Mouse (Mus musculus): ENCODE measurements at regions not wholly inside any gene's neighbourhood (a gene's known extent, or its start where the extent isn't known, plus 50 kb on each side); places are given as distances from the start of the nearest gene placed in this dataset.

- TF ChIP-seq CTCF (IDR thresholded peaks at IDR 0.05; ENCODE audit: extremely low read depth, insufficient read depth, low read length) (no peak), POLR2A (IDR thresholded peaks at IDR 0.05; ENCODE audit: extremely low read depth, insufficient read depth, low read length) (no peak)
Observed at GRCm38 (mm10) chr2:136618114-136618513, 95.1 kb upstream of the Snap25 start.

Data from cortical plate, adult 2 months (tissue).